Mouse (Mus musculus): ENCODE measurements around the gene Lrfn3. TPM values are rescaled to one million over a fixed set of nuclear protein-coding genes. Genes with fewer than 3 reads are reported as not detected.

The Lrfn3 gene
- 13.9 and 16.3 TPM in 2 replicates for polyA plus RNA-seq (2014; fragmentation: Nextera tagmentation; extraction: Ambion mirVana)

GRCm38 (mm10) chr7:30362652-30363343 lies at the start of gene Lrfn3:
Gene Lrfn3 (minus strand): TSS chr7:30362772.
- WGBS = under 1% methylated on average over 52 of the region's 55 CpGs
- ATAC-seq (ENCODE audit: low FRiP score, low TSS enrichment) = peak; percentile 73; the same call in 1 of the 2 replicates
- H3K27ac ChIP-seq (replicated peaks; ENCODE audit: low read depth, low read length) = peak within 1 kb of the TSS; percentile 70

DNA sequence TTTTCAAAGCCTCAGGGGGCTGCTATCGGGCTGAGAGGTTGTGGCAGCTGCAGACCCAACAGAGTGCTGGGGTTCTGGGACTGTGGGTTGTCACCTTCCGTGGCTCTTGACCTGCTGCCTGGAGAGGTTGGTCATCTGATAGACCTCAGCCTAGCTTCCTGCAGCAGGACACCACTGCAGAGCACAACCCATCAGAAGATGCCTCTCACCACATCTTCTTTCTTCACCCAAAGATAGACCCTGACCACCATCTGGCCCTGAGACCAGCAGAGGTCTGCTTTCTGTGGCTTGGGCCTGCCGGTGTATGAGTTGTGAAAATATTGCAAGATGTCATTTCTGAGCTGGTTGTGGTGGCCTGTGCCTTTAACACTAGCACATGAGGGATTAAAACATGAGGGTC lies 48.5 kb upstream of the Lrfn3 start:
- no peaks in the 10 kb centered on the region for H3K27me3 ChIP-seq (ENCODE audit: control insufficient read depth, insufficient read depth, low read length)
- H3K9me3 ChIP-seq (ENCODE audit: control insufficient read depth, low read length) = no peaks in the 10 kb centered on the region
- WGBS = 89% methylated on average over 3 of the region's 3 CpGs
- DNase-seq = no peak
- H3K4me2 ChIP-seq (ENCODE audit: low read length) = no peak overlapping the region
- H3K9ac ChIP-seq (replicated peaks; ENCODE audit: low read length) = no peak overlapping the region
- no peak for ATAC-seq (ENCODE audit: low FRiP score, low TSS enrichment)
- no peaks in the 10 kb centered on the region for H3K36me3 ChIP-seq (ENCODE audit: control insufficient read depth, insufficient read depth, low read length)
- no peaks in the 10 kb centered on the region for H3K4me1 ChIP-seq (ENCODE audit: control insufficient read depth, insufficient read depth, low read length)
- no peak overlapping the region for H3K4me3 ChIP-seq (replicated peaks; ENCODE audit: low read depth, low read length)
- H3K27ac ChIP-seq (replicated peaks; ENCODE audit: low read depth, low read length) = no peak overlapping the region

More at GRCm38 (mm10) chr7:30362652-30363343, at the start of gene Lrfn3:
- peaks cover 5% of the 10 kb centered on the region; the same call in 1 of the 2 replicates for H3K27me3 ChIP-seq (ENCODE audit: control insufficient read depth, insufficient read depth, low read length)
- peak; percentile 98 for DNase-seq
- no peaks in the 10 kb centered on the region for H3K9me3 ChIP-seq (ENCODE audit: control insufficient read depth, low read length)
- peaks cover 22% of the 10 kb centered on the region for H3K36me3 ChIP-seq (ENCODE audit: control insufficient read depth, insufficient read depth, low read length)
- peak within 1 kb of the TSS; percentile 86 for H3K4me2 ChIP-seq (ENCODE audit: low read length)
- peak within 1 kb of the TSS; percentile 99 for H3K9ac ChIP-seq (replicated peaks; ENCODE audit: low read length)
- peaks cover 38% of the 10 kb centered on the region for H3K4me1 ChIP-seq (ENCODE audit: control insufficient read depth, insufficient read depth, low read length)
- peak within 1 kb of the TSS; percentile 88 for H3K4me3 ChIP-seq (replicated peaks; ENCODE audit: low read depth, low read length)

- Histone ChIP-seq H3K4me1 (ENCODE audit: control insufficient read depth, insufficient read depth, low read length) (no peaks in the 10 kb centered on the region), H3K27ac (replicated peaks; ENCODE audit: low read depth, low read length) (no peak overlapping the region), H3K4me2 (ENCODE audit: low read length) (no peak overlapping the region), H3K4me3 (replicated peaks; ENCODE audit: low read depth, low read length) (no peak overlapping the region), H3K9me3 (ENCODE audit: control insufficient read depth, low read length) (no peaks in the 10 kb centered on the region), H3K27me3 (ENCODE audit: control insufficient read depth, insufficient read depth, low read length) (no peaks in the 10 kb centered on the region), H3K9ac (replicated peaks; ENCODE audit: low read length) (no peak overlapping the region), H3K36me3 (ENCODE audit: control insufficient read depth, insufficient read depth, low read length) (no peaks in the 10 kb centered on the region)
- ATAC-seq (ENCODE audit: low FRiP score, low TSS enrichment) (no peak), DNase-seq (no peak)
- WGBS = 90% methylated on average over 2 of the region's 2 CpGs
Observed at GRCm38 (mm10) chr7:30409789-30410188, 47.2 kb upstream of the Lrfn3 start.

- no peak overlapping the region for H3K9ac ChIP-seq (replicated peaks; ENCODE audit: low read length)
- H3K4me3 ChIP-seq (replicated peaks; ENCODE audit: low read depth, low read length) = no peak overlapping the region
- H3K9me3 ChIP-seq (ENCODE audit: control insufficient read depth, low read length) = no peaks in the 10 kb centered on the region
- no peak overlapping the region for H3K4me2 ChIP-seq (ENCODE audit: low read length)
- 86% methylated on average over 3 of the region's 3 CpGs for WGBS
- no peak overlapping the region for H3K27ac ChIP-seq (replicated peaks; ENCODE audit: low read depth, low read length)
- H3K36me3 ChIP-seq (ENCODE audit: control insufficient read depth, insufficient read depth, low read length) = no peaks in the 10 kb centered on the region
- no peaks in the 10 kb centered on the region for H3K4me1 ChIP-seq (ENCODE audit: control insufficient read depth, insufficient read depth, low read length)
- no peaks in the 10 kb centered on the region for H3K27me3 ChIP-seq (ENCODE audit: control insufficient read depth, insufficient read depth, low read length)
- ATAC-seq (ENCODE audit: low FRiP score, low TSS enrichment) = no peak
- no peak for DNase-seq
Observed at GRCm38 (mm10) chr7:30408639-30409038, 46.1 kb upstream of the Lrfn3 start.

- Histone ChIP-seq H3K36me3 (ENCODE audit: control insufficient read depth, insufficient read depth, low read length) (no peaks in the 10 kb centered on the region), H3K4me2 (ENCODE audit: low read length) (no peak overlapping the region), H3K9me3 (ENCODE audit: control insufficient read depth, low read length) (no peaks in the 10 kb centered on the region), H3K27ac (replicated peaks; ENCODE audit: low read depth, low read length) (no peak overlapping the region), H3K9ac (replicated peaks; ENCODE audit: low read length) (no peak overlapping the region), H3K4me3 (replicated peaks; ENCODE audit: low read depth, low read length) (no peak overlapping the region), H3K27me3 (ENCODE audit: control insufficient read depth, insufficient read depth, low read length) (no peaks in the 10 kb centered on the region), H3K4me1 (ENCODE audit: control insufficient read depth, insufficient read depth, low read length) (0 out of 2 replicates have a peak, but pooled peaks cover 3% of the 10 kb centered on the region)
- 69% methylated on average over 4 of the region's 4 CpGs for WGBS
- ATAC-seq (ENCODE audit: low FRiP score, low TSS enrichment) (no peak), DNase-seq (no peak)
Observed at GRCm38 (mm10) chr7:30402343-30402742, 39.8 kb upstream of the Lrfn3 start.

GRCm38 (mm10) chr7:30399671-30400070 lies 37.1 kb upstream of the Lrfn3 start:
- DNase-seq (peak; percentile 32), ATAC-seq (ENCODE audit: low FRiP score, low TSS enrichment) (no peak)
- H3K4me2 ChIP-seq (ENCODE audit: low read length) = no peak overlapping the region
- no peaks in the 10 kb centered on the region for H3K27me3 ChIP-seq (ENCODE audit: control insufficient read depth, insufficient read depth, low read length)
- no peaks in the 10 kb centered on the region for H3K9me3 ChIP-seq (ENCODE audit: control insufficient read depth, low read length)
- 49% methylated on average over 7 of the region's 7 CpGs for WGBS
- no peak overlapping the region for H3K9ac ChIP-seq (replicated peaks; ENCODE audit: low read length)
- 0 out of 2 replicates have a peak, but pooled peaks cover 3% of the 10 kb centered on the region for H3K4me1 ChIP-seq (ENCODE audit: control insufficient read depth, insufficient read depth, low read length)
- no peaks in the 10 kb centered on the region for H3K36me3 ChIP-seq (ENCODE audit: control insufficient read depth, insufficient read depth, low read length)
- no peak overlapping the region for H3K27ac ChIP-seq (replicated peaks; ENCODE audit: low read depth, low read length)
- H3K4me3 ChIP-seq (replicated peaks; ENCODE audit: low read depth, low read length) = no peak overlapping the region

GRCm38 (mm10) chr7:30394871-30395270 lies 32.3 kb upstream of the Lrfn3 start:
- no peaks in the 10 kb centered on the region for H3K36me3 ChIP-seq (ENCODE audit: control insufficient read depth, insufficient read depth, low read length)
- H3K27me3 ChIP-seq (ENCODE audit: control insufficient read depth, insufficient read depth, low read length) = no peaks in the 10 kb centered on the region
- H3K9ac ChIP-seq (replicated peaks; ENCODE audit: low read length) = no peak overlapping the region; the same call in 1 of the 2 replicates
- H3K4me2 ChIP-seq (ENCODE audit: low read length) = no peak overlapping the region
- ATAC-seq (ENCODE audit: low FRiP score, low TSS enrichment) = no peak
- peak; percentile 15 for DNase-seq
- H3K4me1 ChIP-seq (ENCODE audit: control insufficient read depth, insufficient read depth, low read length) = 0 out of 2 replicates have a peak, but pooled peaks cover 3% of the 10 kb centered on the region
- no peak overlapping the region for H3K4me3 ChIP-seq (replicated peaks; ENCODE audit: low read depth, low read length)
- WGBS = 47% methylated on average over 2 of the region's 2 CpGs
- no peaks in the 10 kb centered on the region for H3K9me3 ChIP-seq (ENCODE audit: control insufficient read depth, low read length)
- H3K27ac ChIP-seq (replicated peaks; ENCODE audit: low read depth, low read length) = no peak overlapping the region

DNA sequence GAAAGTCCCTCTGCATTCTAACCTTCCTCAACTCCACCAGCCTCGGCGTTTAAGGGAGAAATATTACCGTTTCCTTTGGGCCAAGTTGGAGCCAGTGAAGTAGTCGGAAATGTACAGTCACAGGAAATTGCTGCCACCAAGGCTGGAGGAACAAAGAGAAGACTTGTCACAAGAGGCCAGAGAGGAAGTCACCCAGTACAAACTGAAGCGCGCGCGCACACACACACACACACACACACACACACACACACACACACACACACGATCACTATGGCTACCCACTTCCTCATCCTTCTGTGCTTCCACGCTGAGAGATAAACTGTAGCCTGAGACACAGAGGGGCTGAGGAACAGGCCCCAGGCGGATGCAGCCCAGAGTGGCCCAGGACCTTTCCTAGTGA lies 31.8 kb upstream of the Lrfn3 start:
- H3K9ac ChIP-seq (replicated peaks; ENCODE audit: low read length) = no peak overlapping the region; the same call in 1 of the 2 replicates
- WGBS = 66% methylated on average over 11 of the region's 11 CpGs
- H3K9me3 ChIP-seq (ENCODE audit: control insufficient read depth, low read length) = no peaks in the 10 kb centered on the region
- no peak overlapping the region for H3K4me2 ChIP-seq (ENCODE audit: low read length)
- no peak for DNase-seq
- no peaks in the 10 kb centered on the region for H3K27me3 ChIP-seq (ENCODE audit: control insufficient read depth, insufficient read depth, low read length)
- H3K36me3 ChIP-seq (ENCODE audit: control insufficient read depth, insufficient read depth, low read length) = no peaks in the 10 kb centered on the region
- H3K27ac ChIP-seq (replicated peaks; ENCODE audit: low read depth, low read length) = no peak overlapping the region
- no peak for ATAC-seq (ENCODE audit: low FRiP score, low TSS enrichment)
- H3K4me3 ChIP-seq (replicated peaks; ENCODE audit: low read depth, low read length) = no peak overlapping the region
- H3K4me1 ChIP-seq (ENCODE audit: control insufficient read depth, insufficient read depth, low read length) = no peaks in the 10 kb centered on the region

DNA sequence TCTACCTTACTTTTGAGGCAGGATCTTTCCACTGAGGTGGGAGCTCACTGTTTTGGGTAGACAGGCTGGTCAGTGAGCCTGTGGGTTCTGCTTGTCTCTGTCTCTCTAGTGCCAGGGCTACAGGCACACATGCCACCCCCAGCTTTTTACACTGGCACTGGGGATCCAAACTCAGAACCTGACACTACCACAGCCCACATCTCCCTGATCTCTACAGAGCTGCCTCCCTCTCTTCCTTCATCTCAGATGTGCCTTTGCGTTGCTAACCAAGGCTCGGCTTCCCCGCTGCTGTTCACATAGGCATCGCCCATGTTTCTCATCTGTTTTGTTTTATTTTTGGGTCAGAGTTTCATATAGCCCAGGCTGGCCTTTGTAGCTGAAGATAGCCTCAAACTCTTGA lies 31.1 kb upstream of the Lrfn3 start:
- ATAC-seq (ENCODE audit: low FRiP score, low TSS enrichment) (no peak), DNase-seq (no peak)
- H3K4me3 ChIP-seq (replicated peaks; ENCODE audit: low read depth, low read length) = no peak overlapping the region
- H3K4me1 ChIP-seq (ENCODE audit: control insufficient read depth, insufficient read depth, low read length) = no peaks in the 10 kb centered on the region
- no peak overlapping the region for H3K4me2 ChIP-seq (ENCODE audit: low read length)
- H3K27ac ChIP-seq (replicated peaks; ENCODE audit: low read depth, low read length) = no peak overlapping the region
- H3K27me3 ChIP-seq (ENCODE audit: control insufficient read depth, insufficient read depth, low read length) = no peaks in the 10 kb centered on the region
- H3K36me3 ChIP-seq (ENCODE audit: control insufficient read depth, insufficient read depth, low read length) = no peaks in the 10 kb centered on the region
- H3K9me3 ChIP-seq (ENCODE audit: control insufficient read depth, low read length) = no peaks in the 10 kb centered on the region
- WGBS = 90% methylated on average over 4 of the region's 4 CpGs
- H3K9ac ChIP-seq (replicated peaks; ENCODE audit: low read length) = no peak overlapping the region

Measured in midbrain, embryonic 14.5 days (tissue).